Mouse (Mus musculus) small intestine, adult 2 months (tissue): ENCODE data around the gene Pdxk. TPM values are rescaled to one million over a fixed set of nuclear protein-coding genes. Genes with fewer than 3 reads are reported as not detected.

Source experiments
- H3K27ac ChIP-seq: fragments of 200-500 bp; 2 replicates; pipeline ENCODE4 v1.5.1; 2012; ENCODE audit warnings: low read depth, low read length, control low read depth, inconsistent platforms; ENCODE audit not compliant: insufficient read depth
- H3K27me3 ChIP-seq: fragments of 200-500 bp; 2 replicates; pipeline ENCODE4 v1.6.1; 2012; ENCODE audit warnings: mild to moderate bottlenecking, moderate library complexity, low read length, inconsistent platforms; ENCODE audit not compliant: control insufficient read depth, insufficient read depth
- H3K36me3 ChIP-seq: fragments of 200-500 bp; 2 replicates; pipeline ENCODE4 v1.6.1; 2012; ENCODE audit warnings: mild to moderate bottlenecking, low read length, control low read depth, inconsistent platforms; ENCODE audit not compliant: control insufficient read depth, insufficient read depth
- H3K4me1 ChIP-seq: fragments of 200-500 bp; 2 replicates; pipeline ENCODE4 v1.6.1; 2012; ENCODE audit warnings: low read length, inconsistent platforms, mixed read lengths; ENCODE audit not compliant: control insufficient read depth, insufficient read depth, insufficient read length
- H3K4me3 ChIP-seq: fragments of 200-500 bp; 2 replicates; pipeline ENCODE4 v1.5.1; 2012; ENCODE audit warnings: low read depth, mild to moderate bottlenecking, control low read depth, inconsistent platforms, low read length, moderate library complexity
- CTCF ChIP-seq: fragments of 200-500 bp; IDR thresholded peaks from 2 replicates; pipeline ENCODE4 v1.5.1; 2012; ENCODE audit warnings: low read depth, mild to moderate bottlenecking, control low read depth, inconsistent platforms, low read length, moderate library complexity, mixed read lengths; ENCODE audit not compliant: insufficient replicate concordance, insufficient read length; ENCODE audit errors: extremely low read depth
- POLR2A ChIP-seq: fragments of 200-500 bp; IDR thresholded peaks from 2 replicates; pipeline ENCODE4 v1.6.1; 2012; ENCODE audit warnings: low read depth, mild to moderate bottlenecking, control low read depth, inconsistent platforms, low read length, moderate library complexity
- WGBS: fragments of 180-500 bp; shearing (Covaris S2); methylation state at CpG from one replicate; pipeline ENCODE4 v1.1.7; 2018; 5-methylcytosine and 5-hydroxymethylcytosine counted together
- polyA plus RNA-seq: library from polyadenylated mRNA; depleted of rRNA; stranded (reverse); fragments of >200 nt; gene quantifications from 2 replicates; pipeline ENCODE4 v1.2.3, GENCODE M21; 2012

Gene Pdxk
- polyA plus RNA-seq, 1 experiment, result 38.7 TPM

DNA sequence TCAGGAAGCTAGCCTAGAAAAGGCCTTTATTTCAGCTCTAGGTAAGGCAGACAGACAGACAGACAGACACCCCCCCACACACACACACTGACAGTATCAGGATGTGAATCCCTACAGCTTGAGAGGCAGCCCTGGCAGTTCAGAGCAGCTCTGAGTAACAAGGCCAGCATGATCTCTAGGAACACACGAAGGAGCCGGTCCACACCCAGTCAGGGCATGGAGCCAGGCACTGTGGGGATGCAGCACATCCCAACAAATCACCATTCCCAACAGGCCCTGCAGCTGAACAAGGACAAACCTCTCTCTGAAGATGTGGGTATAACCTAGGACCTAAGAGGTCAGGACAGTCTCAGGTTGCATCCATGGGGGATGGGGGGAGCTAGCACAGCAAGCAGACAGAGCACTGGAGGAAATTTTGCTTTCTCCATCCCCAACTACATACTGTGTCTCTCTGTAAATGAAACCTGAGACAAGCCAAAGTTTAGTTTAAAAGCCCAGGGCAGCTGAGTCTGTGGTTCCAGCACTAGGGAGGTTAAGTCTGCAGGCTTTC lies 3.1 kb upstream of the Pdxk start:
- TF ChIP-seq CTCF (no peak), POLR2A (no peak)
- Histone ChIP-seq H3K4me1 (peaks cover 15% of the 10 kb centered on the region), H3K27ac (no peak overlapping the region), H3K4me3 (no peak overlapping the region), H3K27me3 (no peaks in the 10 kb centered on the region), H3K36me3 (no peaks in the 10 kb centered on the region)
- WGBS, result 13% methylated on average over 2 of the region's 2 CpGs

DNA sequence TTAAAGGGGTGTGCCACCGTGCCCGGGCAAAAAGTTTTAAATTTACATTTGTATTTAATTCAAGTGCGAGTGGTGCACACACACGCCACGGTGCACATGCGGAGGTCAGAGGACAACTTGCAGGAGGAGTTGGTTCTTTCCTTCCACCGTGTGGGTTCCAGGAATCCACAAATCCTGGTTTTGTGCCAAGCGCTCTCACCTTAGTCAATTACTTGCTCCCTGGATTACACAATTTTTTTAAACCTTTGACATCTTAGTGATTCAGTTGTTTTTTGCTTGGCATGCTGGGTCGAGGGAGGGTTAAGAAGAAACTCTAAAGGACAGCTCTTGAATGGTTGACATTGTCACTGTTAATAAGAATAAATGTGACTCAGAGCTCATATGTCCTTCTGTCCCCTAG lies 1.9 kb upstream of the Pdxk start:
- TF ChIP-seq CTCF (no peak), POLR2A (no peak)
- Histone ChIP-seq H3K4me3 (no peak overlapping the region), H3K27me3 (no peaks in the 10 kb centered on the region), H3K27ac (no peak overlapping the region), H3K4me1 (peaks cover 26% of the 10 kb centered on the region), H3K36me3 (no peaks in the 10 kb centered on the region)
- 53% methylated on average over 9 of the region's 9 CpGs for WGBS

DNA sequence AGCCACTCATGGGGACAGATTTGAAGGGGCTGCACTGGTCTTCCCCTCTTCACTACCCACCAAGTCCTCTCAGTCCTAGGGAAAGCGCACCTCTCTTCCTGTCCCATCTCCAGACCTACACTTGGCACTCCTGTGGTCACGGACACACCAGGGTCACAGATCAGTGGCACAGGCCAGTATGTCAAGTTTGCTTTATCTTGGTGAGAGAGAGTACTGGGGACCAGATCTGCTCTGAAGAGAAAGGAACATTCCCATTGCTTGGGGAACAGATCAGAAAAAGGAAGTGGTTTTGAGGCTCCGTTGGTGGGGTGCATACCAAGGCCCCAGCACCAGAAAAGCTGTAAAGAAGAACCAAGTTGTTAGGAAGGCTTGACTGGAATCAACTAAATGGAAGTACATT lies 697 bp upstream of the Pdxk start:
- Histone ChIP-seq H3K27me3 (no peaks in the 10 kb centered on the region), H3K36me3 (no peaks in the 10 kb centered on the region), H3K27ac (peak overlapping the region; percentile 77), H3K4me1 (peaks cover 37% of the 10 kb centered on the region), H3K4me3 (no peak overlapping the region)
- TF ChIP-seq CTCF, result no peak
- TF ChIP-seq POLR2A, result no peak
- WGBS, result 88% methylated on average over 3 of the region's 3 CpGs

DNA sequence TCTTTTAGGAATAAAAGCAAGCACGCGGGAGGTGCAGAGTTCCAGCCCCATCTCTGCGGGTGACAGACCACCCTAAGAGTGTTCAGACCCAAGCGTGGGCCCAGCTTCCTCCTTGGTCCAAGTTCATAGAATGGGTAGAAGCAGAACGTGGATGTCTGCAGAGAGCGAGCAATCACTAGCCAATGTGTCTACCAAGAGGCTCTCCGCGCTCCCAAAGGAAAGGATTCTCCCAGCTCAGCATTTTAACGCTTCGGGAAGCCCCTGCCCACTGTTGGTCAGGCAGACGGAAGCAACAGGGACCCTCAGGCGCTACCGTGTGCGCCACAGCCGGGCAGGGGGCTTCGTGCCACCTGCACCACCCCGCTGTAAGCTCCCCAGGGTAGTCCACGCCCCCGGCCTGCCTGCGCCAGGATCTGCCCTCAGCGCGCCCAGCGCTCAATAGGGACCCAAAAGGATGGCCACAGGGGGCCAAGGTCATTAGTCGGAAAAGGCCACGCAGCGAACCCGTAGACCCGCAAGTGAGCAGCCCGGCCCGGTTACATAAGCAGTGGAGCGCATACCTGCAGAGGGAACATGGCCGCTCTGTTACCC lies 479 bp downstream of the Pdxk start:
- TF ChIP-seq CTCF (no peak), POLR2A (no peak)
- no peaks in the 10 kb centered on the region for H3K27me3 ChIP-seq
- peaks cover 42% of the 10 kb centered on the region for H3K4me1 ChIP-seq
- no peaks in the 10 kb centered on the region for H3K36me3 ChIP-seq
- peak overlapping the region; percentile 79 for H3K4me3 ChIP-seq
- peak overlapping the region; percentile 87 for H3K27ac ChIP-seq
- WGBS, result 1% methylated on average over 32 of the region's 32 CpGs

DNA sequence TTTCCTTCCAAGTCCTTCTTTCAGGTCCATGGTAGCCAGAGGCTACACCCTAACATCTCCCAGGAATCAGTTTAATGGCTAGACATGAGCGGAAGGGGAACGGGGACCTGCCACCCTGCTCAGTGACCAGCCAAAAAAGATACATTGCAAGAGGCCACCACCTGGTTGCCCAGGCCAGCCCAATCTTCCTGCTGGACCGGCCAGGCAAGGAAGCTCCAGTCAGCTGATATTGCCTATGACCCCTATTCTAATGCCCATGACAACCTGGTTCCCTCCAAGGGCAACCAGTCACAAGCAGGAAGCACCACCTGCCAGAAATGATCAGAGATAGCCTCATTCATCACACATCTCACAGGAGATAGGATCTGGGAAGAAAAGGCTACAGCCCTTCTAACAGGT lies 1.0 kb downstream of the Pdxk start:
- Histone ChIP-seq H3K27me3 (no peaks in the 10 kb centered on the region), H3K27ac (peak overlapping the region; percentile 87), H3K4me3 (peak overlapping the region; percentile 79), H3K4me1 (peaks cover 45% of the 10 kb centered on the region), H3K36me3 (no peaks in the 10 kb centered on the region)
- WGBS, result 22% methylated on average over 3 of the region's 3 CpGs
- TF ChIP-seq POLR2A (no peak), CTCF (no peak)

DNA sequence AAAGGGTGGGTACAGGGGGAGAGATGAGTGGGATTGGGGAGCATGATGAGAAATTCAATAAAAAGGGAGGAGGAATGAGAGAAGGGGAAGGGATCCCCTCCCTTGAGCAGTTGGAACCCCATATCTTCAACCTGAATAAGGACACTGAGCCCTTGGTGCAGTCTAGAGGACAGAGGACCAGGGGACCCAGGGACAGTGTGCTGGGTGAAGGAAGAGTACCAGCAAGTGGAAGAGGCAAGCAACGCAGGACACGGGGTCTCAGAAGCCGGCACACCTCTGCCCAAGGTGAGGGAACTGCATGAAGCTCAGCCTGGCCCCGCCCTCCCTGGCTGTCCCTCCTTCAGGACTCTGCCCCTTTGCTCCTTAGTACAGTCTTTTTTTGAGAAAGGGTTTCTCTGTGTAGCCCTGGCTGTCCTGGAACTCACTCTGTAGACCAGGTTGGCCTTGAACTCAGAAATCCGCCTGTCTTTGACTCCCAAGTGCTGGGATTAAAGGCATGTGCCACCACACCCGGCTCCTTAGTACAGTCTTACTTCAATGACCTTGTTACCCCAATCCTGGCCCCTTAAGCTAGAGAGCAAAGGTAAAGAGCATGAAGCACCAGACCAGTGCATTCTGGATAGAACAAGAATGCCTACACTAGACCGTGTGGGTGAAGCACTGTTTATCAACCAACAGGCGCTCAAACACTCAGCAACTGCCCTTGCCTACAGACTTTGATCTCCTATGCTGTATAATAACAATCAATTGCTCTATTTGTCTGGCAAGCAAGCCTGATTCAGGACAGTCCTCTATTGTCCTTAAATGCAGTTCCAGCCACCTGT lies 1.6 kb downstream of the Pdxk start:
- Histone ChIP-seq H3K4me3 (peak overlapping the region; percentile 79), H3K36me3 (no peaks in the 10 kb centered on the region), H3K27me3 (no peaks in the 10 kb centered on the region), H3K4me1 (peaks cover 49% of the 10 kb centered on the region), H3K27ac (peak overlapping the region; percentile 87)
- TF ChIP-seq POLR2A (no peak), CTCF (no peak)
- 23% methylated on average over 8 of the region's 8 CpGs for WGBS

DNA sequence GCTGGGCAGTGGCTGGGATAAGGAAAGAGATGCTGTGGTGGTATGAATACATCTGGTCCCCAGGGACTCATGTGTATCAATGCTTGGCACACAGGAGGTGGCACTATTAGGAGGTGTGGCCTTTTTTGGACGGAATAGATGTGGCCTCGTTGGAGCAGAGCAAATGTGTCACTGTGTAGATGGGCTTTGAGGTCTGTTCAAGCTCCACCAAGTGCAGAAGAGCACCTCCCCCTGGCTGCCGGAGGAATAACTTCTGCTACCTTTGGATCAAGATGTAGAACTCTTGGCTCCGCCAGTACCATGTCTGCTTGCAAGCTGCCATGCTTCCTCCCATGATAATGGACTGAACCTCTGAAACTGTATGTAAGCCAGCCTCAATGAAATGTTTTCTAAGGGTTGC lies 3.0 kb downstream of the Pdxk start:
- Histone ChIP-seq H3K4me1 (peaks cover 58% of the 10 kb centered on the region), H3K27ac (0 out of 2 replicates have a peak overlapping the region, but pooled peaks have one; percentile 87), H3K36me3 (no peaks in the 10 kb centered on the region), H3K27me3 (no peaks in the 10 kb centered on the region), H3K4me3 (no peak overlapping the region)
- TF ChIP-seq POLR2A (no peak), CTCF (peak; percentile 33; the same call in 1 of the 2 replicates)
- 46% methylated on average over 4 of the region's 4 CpGs for WGBS
